Mouse (Mus musculus): ENCODE measurements around the gene Slc35f1. TPM values are rescaled to one million over a fixed set of nuclear protein-coding genes. Genes with fewer than 3 reads are reported as not detected.

The Slc35f1 gene
- polyA plus RNA-seq, 1 experiment from 2014 or later, result 30.5 TPM

DNA sequence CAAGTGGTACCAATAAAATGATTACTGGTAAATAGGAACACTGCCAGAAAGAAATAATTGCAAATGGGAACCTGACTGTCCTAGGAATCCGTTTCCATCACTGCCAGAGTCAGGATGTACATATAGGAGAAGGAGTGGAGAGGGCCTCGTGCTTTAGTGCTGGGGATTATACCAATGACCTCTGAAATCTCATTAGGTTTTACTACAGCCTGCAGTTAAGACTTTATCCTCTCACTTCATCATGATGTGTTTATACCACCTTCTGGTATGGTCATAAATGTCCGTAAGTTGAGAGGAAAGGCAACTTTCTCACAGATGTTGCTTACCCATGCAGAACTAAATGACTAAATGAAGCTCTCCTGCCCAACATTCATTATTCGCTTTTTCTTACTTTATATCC lies 401.2 kb downstream of the Slc35f1 start:
- no peak for DNase-seq (ENCODE audit: low spot score)
- H3K36me3 ChIP-seq (replicated peaks; ENCODE audit: control insufficient read depth, insufficient read depth), result no peaks in the 10 kb centered on the region
- no peaks in the 10 kb centered on the region for H3K27me3 ChIP-seq (ENCODE audit: control insufficient read depth, insufficient read depth, low read length)
- no peaks in the 10 kb centered on the region for H3K4me1 ChIP-seq (replicated peaks; ENCODE audit: control insufficient read depth, insufficient read depth, low read length)
- H3K4me3 ChIP-seq (replicated peaks; ENCODE audit: low read length), result no peak overlapping the region
- H3K4me2 ChIP-seq (replicated peaks), result no peak overlapping the region
- WGBS, result 82% methylated on average over 4 of the region's 4 CpGs
- ATAC-seq (ENCODE audit: low FRiP score), result no peak
- H3K9ac ChIP-seq, result no peak overlapping the region
- H3K9me3 ChIP-seq (ENCODE audit: control insufficient read depth, low read length), result no peaks in the 10 kb centered on the region
- no peak overlapping the region for H3K27ac ChIP-seq

DNA sequence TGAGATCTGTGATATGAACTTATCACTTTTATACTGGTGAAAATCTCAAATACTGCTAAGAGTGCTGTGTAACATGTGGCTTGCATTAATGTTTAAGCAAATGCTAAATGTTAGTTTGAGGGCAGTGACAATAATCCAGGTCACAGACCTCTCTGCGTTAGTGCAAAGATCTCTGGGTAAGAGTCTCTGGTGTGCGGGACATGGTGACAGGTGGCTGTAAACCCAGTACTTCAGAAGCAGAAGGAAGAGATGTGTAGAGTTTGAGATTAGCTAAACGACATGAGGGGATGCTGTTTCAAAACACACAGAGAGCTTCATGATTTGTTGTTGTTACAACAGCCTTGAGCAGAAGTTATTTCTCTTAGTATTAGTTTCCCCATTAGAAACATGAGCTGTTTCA lies 406.1 kb downstream of the Slc35f1 start:
- Histone ChIP-seq H3K27me3 (ENCODE audit: control insufficient read depth, insufficient read depth, low read length) (no peaks in the 10 kb centered on the region), H3K4me2 (replicated peaks) (no peak overlapping the region), H3K36me3 (replicated peaks; ENCODE audit: control insufficient read depth, insufficient read depth) (no peaks in the 10 kb centered on the region), H3K9me3 (ENCODE audit: control insufficient read depth, low read length) (no peaks in the 10 kb centered on the region), H3K4me1 (replicated peaks; ENCODE audit: control insufficient read depth, insufficient read depth, low read length) (no peaks in the 10 kb centered on the region), H3K27ac (no peak overlapping the region), H3K9ac (no peak overlapping the region), H3K4me3 (replicated peaks; ENCODE audit: low read length) (no peak overlapping the region)
- WGBS, result 84% methylated on average over 3 of the region's 3 CpGs
- ATAC-seq (ENCODE audit: low FRiP score), result no peak
- DNase-seq (ENCODE audit: low spot score), result no peak

DNA sequence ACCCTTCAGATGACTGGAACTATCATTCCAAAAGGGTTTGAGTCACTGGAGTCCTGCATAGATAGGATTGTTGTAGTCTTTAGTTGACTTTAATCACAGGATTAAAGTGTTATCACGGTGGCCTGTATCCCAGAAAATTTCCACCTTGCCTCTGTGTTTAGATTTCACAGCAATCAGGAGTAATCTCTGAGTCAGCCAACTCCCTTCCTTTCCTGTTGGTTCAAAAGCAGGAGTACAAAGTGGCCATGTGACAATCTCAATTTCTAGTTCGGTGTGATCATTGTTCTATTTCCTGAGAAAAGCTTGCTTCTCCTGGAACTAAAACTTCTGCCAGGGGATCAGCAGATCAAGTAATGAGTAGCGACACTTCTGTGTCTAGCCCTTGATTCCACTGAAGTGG lies 410.5 kb downstream of the Slc35f1 start:
- Histone ChIP-seq H3K27ac (no peak overlapping the region), H3K36me3 (replicated peaks; ENCODE audit: control insufficient read depth, insufficient read depth) (no peaks in the 10 kb centered on the region), H3K4me3 (replicated peaks; ENCODE audit: low read length) (no peak overlapping the region), H3K4me2 (replicated peaks) (no peak overlapping the region), H3K9ac (no peak overlapping the region), H3K4me1 (replicated peaks; ENCODE audit: control insufficient read depth, insufficient read depth, low read length) (no peaks in the 10 kb centered on the region), H3K27me3 (ENCODE audit: control insufficient read depth, insufficient read depth, low read length) (no peaks in the 10 kb centered on the region), H3K9me3 (ENCODE audit: control insufficient read depth, low read length) (no peaks in the 10 kb centered on the region)
- ATAC-seq (ENCODE audit: low FRiP score) (no peak), DNase-seq (ENCODE audit: low spot score) (no peak)
- WGBS, result 90% methylated on average over 3 of the region's 3 CpGs

DNA sequence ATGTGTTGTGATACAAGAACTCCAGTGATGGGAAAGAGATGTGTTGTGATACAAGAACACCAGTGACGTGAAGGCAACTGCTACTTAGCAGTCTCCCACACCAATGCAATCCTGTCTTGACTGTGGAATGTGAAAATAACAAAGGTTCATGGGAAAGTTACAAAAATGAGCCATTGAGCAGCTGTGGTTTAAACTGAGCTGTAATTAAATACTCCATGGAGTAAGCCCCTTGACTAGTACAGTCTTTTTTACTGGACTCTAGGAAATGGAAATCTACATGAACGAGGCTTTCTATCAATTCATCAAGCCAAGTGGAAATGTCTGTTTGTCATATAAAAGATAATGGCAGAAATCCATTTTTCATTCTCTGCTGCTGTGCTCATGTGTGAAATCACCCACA lies 411.1 kb downstream of the Slc35f1 start:
- H3K4me3 ChIP-seq (replicated peaks; ENCODE audit: low read length), result no peak overlapping the region
- H3K36me3 ChIP-seq (replicated peaks; ENCODE audit: control insufficient read depth, insufficient read depth), result no peaks in the 10 kb centered on the region
- 68% methylated on average over 2 of the region's 2 CpGs for WGBS
- no peak overlapping the region for H3K4me2 ChIP-seq (replicated peaks)
- no peaks in the 10 kb centered on the region for H3K4me1 ChIP-seq (replicated peaks; ENCODE audit: control insufficient read depth, insufficient read depth, low read length)
- DNase-seq (ENCODE audit: low spot score), result no peak
- no peak overlapping the region for H3K27ac ChIP-seq
- H3K9me3 ChIP-seq (ENCODE audit: control insufficient read depth, low read length), result no peaks in the 10 kb centered on the region
- no peak for ATAC-seq (ENCODE audit: low FRiP score)
- H3K27me3 ChIP-seq (ENCODE audit: control insufficient read depth, insufficient read depth, low read length), result no peaks in the 10 kb centered on the region
- no peak overlapping the region for H3K9ac ChIP-seq

DNA sequence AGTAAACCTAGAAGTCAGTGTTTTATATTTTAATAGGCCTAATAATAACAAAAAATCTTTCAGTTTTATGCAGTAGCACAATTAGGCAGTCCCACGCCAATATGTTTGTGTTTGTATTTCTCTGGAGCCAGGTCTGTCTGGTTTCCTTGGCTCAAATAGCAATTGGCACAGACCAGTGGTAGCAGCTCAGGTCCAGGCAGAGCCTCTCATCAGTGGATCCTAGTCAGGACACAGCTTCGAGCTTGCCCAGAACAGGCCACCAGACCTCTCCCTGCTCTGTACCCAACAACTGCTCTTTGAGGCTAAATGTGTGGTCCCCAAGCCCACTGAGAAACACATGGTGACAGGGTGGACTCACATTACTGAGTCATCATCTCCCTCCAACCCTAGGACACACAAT lies 412.1 kb downstream of the Slc35f1 start:
- Histone ChIP-seq H3K4me3 (replicated peaks; ENCODE audit: low read length) (no peak overlapping the region), H3K9ac (no peak overlapping the region), H3K27me3 (ENCODE audit: control insufficient read depth, insufficient read depth, low read length) (no peaks in the 10 kb centered on the region), H3K9me3 (ENCODE audit: control insufficient read depth, low read length) (no peaks in the 10 kb centered on the region), H3K36me3 (replicated peaks; ENCODE audit: control insufficient read depth, insufficient read depth) (no peaks in the 10 kb centered on the region), H3K4me1 (replicated peaks; ENCODE audit: control insufficient read depth, insufficient read depth, low read length) (no peaks in the 10 kb centered on the region), H3K27ac (no peak overlapping the region), H3K4me2 (replicated peaks) (no peak overlapping the region)
- DNase-seq (ENCODE audit: low spot score), result no peak
- no peak for ATAC-seq (ENCODE audit: low FRiP score)
- WGBS, result 92% methylated on average over 2 of the region's 2 CpGs

DNA sequence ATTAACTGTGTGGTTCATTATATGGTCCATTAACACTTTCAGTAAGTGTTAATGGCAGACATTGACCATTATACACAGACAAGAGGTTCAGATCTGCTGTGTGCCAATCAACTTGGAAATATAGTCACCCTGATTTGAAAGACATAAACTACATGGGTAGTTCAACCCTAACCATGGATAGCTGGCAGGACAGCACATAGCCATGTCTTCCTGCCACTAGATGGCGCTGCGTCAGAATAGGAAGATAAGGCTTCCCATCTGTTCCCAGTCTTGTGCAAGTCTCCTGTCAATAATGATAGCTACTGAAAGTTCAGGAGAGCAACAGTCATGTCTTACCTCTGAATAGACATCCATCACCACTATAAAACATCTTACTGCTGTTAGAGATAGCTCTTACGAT lies 424.7 kb downstream of the Slc35f1 start:
- Histone ChIP-seq H3K4me1 (replicated peaks; ENCODE audit: control insufficient read depth, insufficient read depth, low read length) (no peaks in the 10 kb centered on the region), H3K27me3 (ENCODE audit: control insufficient read depth, insufficient read depth, low read length) (no peaks in the 10 kb centered on the region), H3K4me2 (replicated peaks) (no peak overlapping the region), H3K36me3 (replicated peaks; ENCODE audit: control insufficient read depth, insufficient read depth) (no peaks in the 10 kb centered on the region), H3K9me3 (ENCODE audit: control insufficient read depth, low read length) (no peaks in the 10 kb centered on the region), H3K9ac (no peak overlapping the region), H3K27ac (no peak overlapping the region), H3K4me3 (replicated peaks; ENCODE audit: low read length) (no peak overlapping the region)
- 28% methylated on average over 3 of the region's 3 CpGs for WGBS
- ATAC-seq (ENCODE audit: low FRiP score) (peak; percentile 37; the same call in 1 of the 2 replicates), DNase-seq (ENCODE audit: low spot score) (peak; percentile 53)

DNA sequence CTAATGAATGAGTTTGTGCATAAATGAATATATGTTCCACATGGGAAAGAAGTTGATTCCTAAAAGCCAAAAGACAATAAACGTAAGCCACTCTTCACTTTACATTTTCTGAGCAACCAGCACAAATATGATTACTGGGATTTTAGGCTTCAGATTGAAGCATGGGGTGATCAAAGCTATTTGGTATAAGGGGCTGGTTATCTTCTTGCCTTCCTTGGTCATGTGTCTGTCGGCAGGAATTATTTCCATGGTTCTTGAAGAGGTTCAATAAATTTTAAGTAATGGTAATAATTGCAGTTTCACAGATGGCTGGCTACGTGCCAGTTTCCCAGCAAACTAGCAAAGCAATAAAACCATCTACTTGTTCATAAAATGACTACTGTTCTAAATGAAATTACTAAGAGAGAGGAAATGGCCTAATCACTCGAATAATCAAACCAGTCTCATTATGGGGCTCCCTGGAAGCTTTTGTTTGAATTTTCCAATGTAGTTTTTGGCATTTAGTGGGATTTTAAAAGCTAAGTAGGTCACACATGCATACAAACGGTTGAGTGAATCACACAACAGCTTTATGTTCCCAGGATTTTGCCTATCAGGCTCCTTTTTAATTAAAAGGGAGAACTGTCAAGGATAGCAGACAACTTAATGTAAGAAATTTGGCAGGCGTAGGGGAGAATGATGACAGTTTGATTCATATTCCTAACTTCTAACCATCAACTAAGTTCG lies 425.5 kb downstream of the Slc35f1 start:
- H3K4me1 ChIP-seq (replicated peaks; ENCODE audit: control insufficient read depth, insufficient read depth, low read length), result no peaks in the 10 kb centered on the region
- no peak overlapping the region for H3K4me3 ChIP-seq (replicated peaks; ENCODE audit: low read length)
- ATAC-seq (ENCODE audit: low FRiP score), result no peak; the same call in 1 of the 2 replicates
- H3K27me3 ChIP-seq (ENCODE audit: control insufficient read depth, insufficient read depth, low read length), result no peaks in the 10 kb centered on the region
- H3K9ac ChIP-seq, result no peak overlapping the region
- WGBS, result 64% methylated on average over 7 of the region's 7 CpGs
- no peaks in the 10 kb centered on the region for H3K36me3 ChIP-seq (replicated peaks; ENCODE audit: control insufficient read depth, insufficient read depth)
- no peak overlapping the region for H3K27ac ChIP-seq
- H3K4me2 ChIP-seq (replicated peaks), result no peak overlapping the region
- H3K9me3 ChIP-seq (ENCODE audit: control insufficient read depth, low read length), result no peaks in the 10 kb centered on the region
- DNase-seq (ENCODE audit: low spot score), result peak; percentile 49

DNA sequence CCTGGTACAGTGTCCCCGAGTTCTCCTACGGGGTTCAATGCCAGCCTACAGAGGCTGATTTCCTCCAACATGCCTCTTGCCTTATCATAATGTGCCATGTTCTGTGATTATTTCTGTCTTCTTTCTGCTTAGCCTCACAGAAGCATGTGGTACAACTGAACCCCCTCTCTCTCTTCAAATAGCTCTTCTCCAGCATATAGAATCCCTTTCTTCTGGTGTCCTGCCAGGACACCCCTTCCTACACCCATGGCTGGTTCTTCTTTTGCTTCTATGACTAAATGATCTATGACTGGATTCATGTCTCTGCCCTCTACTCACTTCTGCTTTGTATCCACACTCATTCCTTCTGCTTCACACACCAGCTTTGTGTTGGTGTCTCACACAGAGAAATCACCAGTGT lies 430.3 kb downstream of the Slc35f1 start:
- H3K4me1 ChIP-seq (replicated peaks; ENCODE audit: control insufficient read depth, insufficient read depth, low read length), result no peaks in the 10 kb centered on the region
- no peak for ATAC-seq (ENCODE audit: low FRiP score)
- no peak overlapping the region for H3K4me3 ChIP-seq (replicated peaks; ENCODE audit: low read length)
- 98% methylated on average over 2 of the region's 2 CpGs for WGBS
- H3K27ac ChIP-seq, result no peak overlapping the region
- H3K27me3 ChIP-seq (ENCODE audit: control insufficient read depth, insufficient read depth, low read length), result no peaks in the 10 kb centered on the region
- H3K36me3 ChIP-seq (replicated peaks; ENCODE audit: control insufficient read depth, insufficient read depth), result no peaks in the 10 kb centered on the region
- H3K9ac ChIP-seq, result no peak overlapping the region
- H3K4me2 ChIP-seq (replicated peaks), result no peak overlapping the region
- DNase-seq (ENCODE audit: low spot score), result no peak
- H3K9me3 ChIP-seq (ENCODE audit: control insufficient read depth, low read length), result no peaks in the 10 kb centered on the region

DNA sequence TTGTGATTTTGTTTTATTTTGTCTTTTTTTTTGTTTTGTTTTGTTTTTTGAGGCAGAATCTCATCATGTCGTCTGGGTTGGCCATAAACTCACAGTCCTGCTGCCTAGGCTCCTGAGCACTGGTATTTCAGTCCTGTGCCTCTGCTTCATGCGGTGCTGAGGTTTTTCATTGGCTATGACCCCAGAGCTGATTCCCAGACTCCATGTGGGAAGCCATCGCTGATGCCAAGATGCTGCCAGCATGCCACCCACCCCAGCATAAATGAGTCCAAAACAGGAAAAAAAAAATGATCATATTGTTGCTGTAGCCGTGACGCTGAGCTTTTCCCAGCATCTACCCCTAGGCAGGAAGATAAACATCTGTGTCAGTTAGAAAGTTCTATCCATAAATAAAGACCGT lies 434.0 kb downstream of the Slc35f1 start:
- 72% methylated on average over 6 of the region's 6 CpGs for WGBS
- Histone ChIP-seq H3K36me3 (replicated peaks; ENCODE audit: control insufficient read depth, insufficient read depth) (no peaks in the 10 kb centered on the region), H3K27me3 (ENCODE audit: control insufficient read depth, insufficient read depth, low read length) (no peaks in the 10 kb centered on the region), H3K27ac (no peak overlapping the region), H3K4me2 (replicated peaks) (no peak overlapping the region), H3K9ac (no peak overlapping the region), H3K4me3 (replicated peaks; ENCODE audit: low read length) (no peak overlapping the region), H3K9me3 (ENCODE audit: control insufficient read depth, low read length) (no peaks in the 10 kb centered on the region), H3K4me1 (replicated peaks; ENCODE audit: control insufficient read depth, insufficient read depth, low read length) (no peaks in the 10 kb centered on the region)
- no peak for DNase-seq (ENCODE audit: low spot score)
- ATAC-seq (ENCODE audit: low FRiP score), result no peak

DNA sequence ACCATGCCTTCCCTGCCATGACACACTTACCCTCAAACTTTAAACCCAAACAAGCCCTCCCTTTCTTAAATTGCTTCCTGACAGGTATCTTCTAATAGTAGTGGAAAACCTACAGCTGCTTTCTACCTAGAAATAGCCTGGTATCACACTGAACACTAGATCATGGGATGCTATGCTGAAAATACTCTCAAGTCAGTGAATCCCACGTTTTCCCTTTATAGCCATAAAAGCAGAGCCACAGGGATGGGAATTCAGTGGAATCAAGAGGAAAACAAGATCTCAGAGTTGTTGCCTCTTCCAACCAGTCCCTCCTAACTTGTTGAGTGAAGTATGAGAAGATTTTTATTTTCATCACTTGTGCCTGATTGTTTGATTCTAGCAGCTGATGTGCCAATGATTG lies 442.4 kb downstream of the Slc35f1 start:
- ATAC-seq (ENCODE audit: low FRiP score), result no peak
- Histone ChIP-seq H3K36me3 (replicated peaks; ENCODE audit: control insufficient read depth, insufficient read depth) (no peaks in the 10 kb centered on the region), H3K4me2 (replicated peaks) (no peak overlapping the region), H3K9ac (no peak overlapping the region), H3K9me3 (ENCODE audit: control insufficient read depth, low read length) (no peaks in the 10 kb centered on the region), H3K27ac (no peak overlapping the region), H3K27me3 (ENCODE audit: control insufficient read depth, insufficient read depth, low read length) (no peaks in the 10 kb centered on the region), H3K4me3 (replicated peaks; ENCODE audit: low read length) (no peak overlapping the region), H3K4me1 (replicated peaks; ENCODE audit: control insufficient read depth, insufficient read depth, low read length) (no peaks in the 10 kb centered on the region)
- 80% methylated on average over 1 of the region's 1 CpGs for WGBS
- no peak for DNase-seq (ENCODE audit: low spot score)

All from hindbrain, embryonic 14.5 days (tissue).